Mouse (Mus musculus) ES-E14 (cell line): ENCODE data around the gene Tex11. TPM values are rescaled to one million over a fixed set of nuclear protein-coding genes. Genes with fewer than 3 reads are reported as not detected.

Experiments used
- DNase-seq: peaks from one replicate; pipeline ENCODE4 v3.0.0-alpha.2; 2013; ENCODE audit warnings: low read depth, low spot score
- H3K27ac ChIP-seq: 2 replicates; pipeline ENCODE4 v1.5.1; 2012; ENCODE audit warnings: low read depth, mild to moderate bottlenecking, low read length, moderate library complexity, mixed read lengths; ENCODE audit not compliant: poor library complexity, insufficient read depth, severe bottlenecking
- H3K36me3 ChIP-seq: 2 replicates; pipeline ENCODE4 v1.6.1; 2012; ENCODE audit warnings: mild to moderate bottlenecking, low read length, moderate library complexity, mixed read lengths; ENCODE audit not compliant: control insufficient read depth, poor library complexity, insufficient read depth, severe bottlenecking
- H3K4me1 ChIP-seq, 2 experiments: fragments of 150-350 bp in 1 of 2; sonication (generic) in 1 of 2; 2 replicates each; pipeline ENCODE4 v1.6.1; 2012; ENCODE audit warnings: low read length in 2 of 2, mild to moderate bottlenecking in 1 of 2, mixed read lengths in 1 of 2; ENCODE audit not compliant: control insufficient read depth in 2 of 2, insufficient read depth in 2 of 2, poor library complexity in 1 of 2
- H3K4me3 ChIP-seq, 2 experiments: fragments of 150-350 bp in 1 of 2; sonication (generic) in 1 of 2; 2 replicates each; pipeline ENCODE4 v1.5.1; 2012; ENCODE audit warnings: low read length in 2 of 2, low read depth in 1 of 2, mild to moderate bottlenecking in 1 of 2, mixed read lengths in 1 of 2; ENCODE audit not compliant: insufficient read depth in 1 of 2, poor library complexity in 1 of 2, severe bottlenecking in 1 of 2
- H3K9ac ChIP-seq: 2 replicates; pipeline ENCODE4 v1.6.1; 2012; ENCODE audit warnings: low read depth, mild to moderate bottlenecking, low read length, mixed read lengths; ENCODE audit not compliant: poor library complexity, insufficient read depth, severe bottlenecking
- H3K9me3 ChIP-seq: fragments of 150-350 bp; sonication (generic); 2 replicates; pipeline ENCODE4 v1.6.1; 2012; ENCODE audit warnings: low read depth, mild to moderate bottlenecking, low read length; ENCODE audit not compliant: control insufficient read depth, insufficient read depth
- CHD2 ChIP-seq: IDR thresholded peaks from 2 replicates; pipeline ENCODE4 v1.6.1; 2014; ENCODE audit warnings: mild to moderate bottlenecking, low read depth, low read length, inconsistent platforms
- HCFC1 ChIP-seq: IDR thresholded peaks from 2 replicates; pipeline ENCODE4 v1.6.1; 2012; ENCODE audit warnings: low read length, inconsistent platforms, borderline replicate concordance; ENCODE audit not compliant: insufficient read depth
- MAFK ChIP-seq: IDR thresholded peaks from 2 replicates; pipeline ENCODE4 v1.6.1; 2014; ENCODE audit warnings: mild to moderate bottlenecking, low read depth, low read length, inconsistent platforms; ENCODE audit not compliant: insufficient read depth
- ZC3H11A ChIP-seq: IDR thresholded peaks from 2 replicates; pipeline ENCODE4 v1.6.1; 2012; ENCODE audit warnings: low read depth, mild to moderate bottlenecking, inconsistent platforms, low read length, borderline replicate concordance
- ZNF384 ChIP-seq: IDR thresholded peaks from 2 replicates; pipeline ENCODE4 v1.6.1; 2012; ENCODE audit warnings: low read depth, low read length, inconsistent platforms
- in situ Hi-C, 2 experiments: fragments of 600-800 bp; cut with MboI; formaldehyde crosslinking; loops; one replicate each; pipeline ENCODE4 v1.15.1; 2025; ENCODE audit warnings: low sequenced_read_pairs in 2 of 2, inconsistent platforms in 1 of 2; ENCODE audit not compliant: unreplicated experiment in 2 of 2
- total RNA-seq: library from RNA; depleted of rRNA; stranded (reverse); fragments of 300-350 nt; gene quantifications from 2 replicates; pipeline ENCODE4 v1.2.3, GENCODE M21; 2012; rRNA removed

Gene Tex11
- total RNA-seq, 1 experiment = 6.5 TPM

DNA sequence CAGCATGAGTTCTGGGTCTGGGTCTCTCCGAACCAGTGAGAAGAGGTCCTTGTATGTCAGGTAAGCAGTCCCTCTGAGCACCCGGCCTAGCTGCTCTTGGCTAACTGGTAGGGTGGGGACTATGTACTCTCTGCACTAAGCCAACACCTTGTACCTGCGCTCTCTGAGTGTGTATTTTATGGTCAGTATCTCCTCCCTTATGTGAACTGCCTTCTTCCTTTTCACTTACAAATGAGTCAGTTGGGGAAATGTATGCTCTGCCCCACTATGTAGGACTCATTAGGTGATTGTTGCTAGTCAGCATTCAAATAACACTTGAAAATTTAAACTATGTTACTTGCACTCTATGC is 262.8 kb downstream of the Tex11 start:
- Histone ChIP-seq H3K36me3 (peaks cover 2% of the 10 kb centered on the region; the same call in 1 of the 2 replicates), H3K4me1 (peaks cover 0 to 4% of the 10 kb centered on the region in 2 experiments; a peak in 2 of 4 replicates), H3K27ac (no peak overlapping the region), H3K9me3 (no peaks in the 10 kb centered on the region), H3K9ac (no peak overlapping the region), H3K4me3 (no peak overlapping the region)
- in situ Hi-C loops = no loop called here
- TF ChIP-seq CHD2 (no peak), ZC3H11A (no peak), MAFK (no peak), ZNF384 (no peak), HCFC1 (no peak)
- no peak for DNase-seq

GRCm38 (mm10) chrX:100796041-100796740 is 263.3 kb downstream of the Tex11 start:
- in situ Hi-C loops = no loop called here
- Histone ChIP-seq H3K9ac (no peak overlapping the region), H3K9me3 (no peaks in the 10 kb centered on the region), H3K4me3 (no peak overlapping the region), H3K36me3 (peaks cover 2% of the 10 kb centered on the region; the same call in 1 of the 2 replicates), H3K4me1 (peaks cover 0 to 4% of the 10 kb centered on the region in 2 experiments; a peak in 1 of 4 replicates), H3K27ac (no peak overlapping the region)
- no peak for DNase-seq
- TF ChIP-seq ZNF384 (no peak), CHD2 (no peak), MAFK (no peak), HCFC1 (no peak), ZC3H11A (no peak)

DNA sequence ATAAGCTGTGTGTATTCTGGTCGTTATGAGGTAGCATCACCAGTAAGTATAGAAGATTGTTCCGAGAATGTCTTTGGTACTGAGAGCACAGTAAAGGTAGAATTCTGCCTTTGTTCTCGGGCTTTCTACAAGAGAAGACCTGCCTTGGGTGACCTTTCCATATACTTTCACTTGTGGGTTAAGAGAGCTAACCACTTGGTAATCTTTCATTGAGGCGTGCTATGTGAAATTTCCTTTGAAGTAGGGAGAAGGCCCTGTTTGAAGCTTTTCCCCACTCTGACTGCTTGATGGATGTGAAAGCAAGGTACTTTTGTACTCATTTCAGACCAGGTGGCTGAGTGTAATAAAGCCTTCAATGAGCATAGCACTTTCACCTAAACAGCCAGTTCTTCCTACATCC is 270.1 kb downstream of the Tex11 start:
- in situ Hi-C loops = no loop called here

More for the DNA sequence above, 270.1 kb downstream of the Tex11 start:
- DNase-seq = no peak
- no peaks in the 10 kb centered on the region for H3K9me3 ChIP-seq
- no peak overlapping the region for H3K27ac ChIP-seq
- H3K4me3 ChIP-seq = no peak overlapping the region
- H3K4me1 ChIP-seq = no peaks in the 10 kb centered on the region
- no peak for TF ChIP-seq HCFC1
- no peak for TF ChIP-seq CHD2
- TF ChIP-seq ZNF384 = no peak
- TF ChIP-seq MAFK = no peak
- TF ChIP-seq ZC3H11A = no peak
- no peaks in the 10 kb centered on the region for H3K36me3 ChIP-seq
- H3K9ac ChIP-seq = no peak overlapping the region

Other genes starting within 250 kb of the Tex11 start
- 296 and 570 TPM in 2 replicates for gene Slc7a3, start 26.4 kb upstream of the Tex11 start, total RNA-seq
- 26.3 and 34.8 TPM in 2 replicates for gene Snx12, start 162.9 kb upstream of the Tex11 start, total RNA-seq
- gene Foxo4, start 194.9 kb upstream of the Tex11 start, total RNA-seq = 22.5 and 38.9 TPM in 2 replicates
- not detected in 2 replicates for gene Gm614, start 204.3 kb upstream of the Tex11 start, total RNA-seq
- gene Il2rg, start 208.6 kb upstream of the Tex11 start, total RNA-seq = 2.0 and 2.6 TPM in 2 replicates
- gene Gm20489, start 209.4 kb upstream of the Tex11 start, total RNA-seq = not detected in 2 replicates
- gene Med12, start 214.4 kb upstream of the Tex11 start, total RNA-seq = 26.7 and 27.0 TPM in 2 replicates
- 0.13 and 2.0 TPM in 2 replicates for gene Nlgn3, start 239.5 kb upstream of the Tex11 start, total RNA-seq